Mouse (Mus musculus) megakaryocyte-erythroid progenitor cell, adult 5 weeks (primary cell): Measurements from ENCODE around the gene Myh6. TPM values are rescaled to one million over a fixed set of nuclear protein-coding genes. Genes with fewer than 3 reads are reported as not detected.

ENCODE experiments used
- polyA plus RNA-seq: library from polyadenylated mRNA; stranded (reverse); fragments of >175 nt; gene quantifications from 2 replicates; pipeline ENCODE4 v1.2.3, GENCODE M21; 2012

Myh6 gene
- polyA plus RNA-seq, result not detected in 2 replicates

DNA sequence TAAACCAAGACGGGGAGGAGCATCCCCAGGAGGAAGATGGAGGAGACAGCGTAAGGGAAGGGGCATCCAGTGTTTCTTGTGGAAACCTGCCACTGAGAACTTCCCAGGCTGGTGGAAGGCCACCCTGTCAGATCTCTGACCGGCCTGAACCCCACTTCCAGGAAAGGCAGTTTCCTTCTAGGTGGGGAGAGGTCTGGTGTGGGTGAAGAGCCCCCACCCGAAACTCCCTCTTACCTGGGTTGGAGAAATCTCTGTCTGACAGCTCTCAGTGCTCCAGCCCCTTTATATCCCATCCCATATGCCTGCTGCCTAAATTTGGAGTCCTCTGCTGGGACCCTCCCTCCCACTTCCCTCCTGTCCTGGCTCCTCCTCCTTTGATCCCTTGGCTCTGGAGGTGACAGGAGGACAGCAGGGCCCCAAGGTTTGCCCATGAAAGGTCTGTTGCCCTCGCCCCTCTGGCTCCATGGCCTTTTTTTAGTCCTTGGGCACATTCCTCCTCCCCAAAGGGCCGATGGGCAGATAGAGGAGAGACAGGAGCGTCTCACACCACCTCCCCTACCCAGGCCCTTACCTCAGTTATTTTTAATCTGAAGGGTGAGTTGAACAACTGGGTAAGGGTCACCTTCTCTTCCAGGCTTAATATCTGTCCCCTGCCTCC lies at the start of gene Myh6:
Gene Myh6, minus strand, starts transcription at position 608 of the 658 bp plus-strand sequence.

DNA sequence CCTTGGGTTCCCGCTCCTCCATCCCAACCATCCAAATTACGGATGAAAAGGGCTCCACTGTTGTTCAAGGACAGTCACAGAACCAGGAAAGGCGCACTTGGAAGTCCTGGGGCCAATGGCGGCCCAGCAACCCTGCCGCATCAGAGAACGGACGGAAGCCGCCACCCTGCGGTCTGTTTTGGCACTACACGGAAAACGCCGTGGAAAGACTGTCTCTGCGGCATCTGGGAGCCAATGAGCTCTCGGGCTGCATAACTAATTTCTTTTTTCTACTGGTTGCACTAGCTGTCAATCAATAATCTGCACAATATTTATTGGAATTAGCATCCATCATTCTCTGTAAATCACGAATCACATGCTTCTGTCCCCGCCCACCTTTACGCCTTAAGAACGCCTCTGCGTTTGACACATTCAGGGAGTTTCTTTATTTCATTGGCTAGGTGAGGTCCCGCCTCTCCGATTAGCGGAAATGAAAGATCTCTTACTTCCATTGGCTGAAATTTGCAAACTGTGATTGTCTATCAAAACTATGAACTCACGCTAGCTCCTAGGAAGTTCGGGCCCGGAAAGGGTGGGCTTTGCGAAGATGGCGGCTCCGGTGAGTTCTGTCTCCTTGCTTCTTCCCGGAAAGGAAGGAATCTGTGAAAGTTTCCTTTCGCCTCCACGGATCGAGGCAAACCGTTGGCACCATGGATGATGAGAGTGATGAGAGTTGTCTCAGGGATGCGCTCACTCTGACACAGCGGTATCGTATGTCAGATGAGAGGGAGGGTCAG lies 48.5 kb upstream of the Myh6 start, which contains the start of gene Ngdn:
Gene Ngdn, plus strand, starts transcription at position 464 of the 776 bp plus-strand sequence.

DNA sequence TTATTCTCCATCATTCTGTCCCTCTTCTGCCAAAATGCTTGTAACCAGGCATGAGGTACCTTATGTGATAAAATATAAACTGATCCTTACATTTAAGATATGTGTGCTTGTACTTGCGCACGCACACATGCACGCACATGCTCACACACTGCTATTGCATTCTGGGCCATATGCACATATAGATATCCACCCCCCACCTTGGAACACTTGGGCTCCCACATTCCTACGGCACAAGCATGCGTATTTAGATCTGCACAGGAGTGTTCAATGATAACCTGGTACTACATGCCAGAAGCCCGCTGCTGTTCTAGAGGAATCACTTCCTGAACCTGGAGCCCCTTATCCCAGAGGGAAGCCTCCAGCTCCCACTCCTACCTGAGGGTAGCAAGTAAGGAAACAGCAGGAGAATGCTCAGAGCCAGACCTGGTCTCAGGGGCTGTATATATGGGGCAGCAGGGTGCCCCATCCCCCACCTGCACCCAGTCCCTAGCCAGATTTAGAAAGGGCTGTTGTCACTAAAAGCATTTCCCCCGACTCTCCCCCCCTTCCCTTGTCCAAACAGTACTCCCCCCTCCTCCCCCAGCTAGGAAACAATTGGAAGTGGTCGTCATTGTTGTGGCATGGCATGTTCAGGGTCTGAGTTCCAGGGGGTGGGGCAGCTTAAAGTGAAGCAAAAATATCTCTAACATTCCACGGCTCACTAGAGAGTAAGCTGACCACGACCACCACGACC lies 27.6 kb upstream of the Myh6 start, which contains the start of gene Myh7:
Gene Myh7, minus strand, starts transcription at position 491 of the 733 bp plus-strand sequence.

DNA sequence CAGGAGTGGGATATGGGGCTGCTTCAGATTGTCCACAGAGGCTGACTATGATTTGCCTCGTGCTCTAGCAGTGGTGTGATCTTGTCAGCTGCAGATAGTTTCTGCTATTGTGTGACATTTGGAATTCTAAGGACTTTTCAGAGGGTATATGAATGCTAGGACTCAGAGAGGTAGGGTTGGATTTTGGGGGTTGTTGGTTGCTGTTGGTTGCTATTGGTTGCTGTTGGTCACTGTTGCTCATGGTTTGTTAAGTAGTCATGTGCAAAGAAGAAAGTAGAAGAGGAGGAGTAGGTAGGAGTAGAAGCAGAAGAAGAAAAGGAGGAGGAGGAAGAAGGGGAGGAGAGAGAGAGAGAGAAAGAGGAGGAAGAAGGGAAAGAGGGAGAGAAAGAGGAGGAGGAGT lies 9.9 kb upstream of the Myh6 start, which contains the start of gene Gm17428:
Gene Gm17428, plus strand, starts transcription at position 301 of the 400 bp plus-strand sequence.

GRCm38 (mm10) chr14:54935904-54936830 lies 30.6 kb downstream of the Myh6 start, which contains the start of gene Cmtm5:
Gene Cmtm5, plus strand, starts transcription at chr14:54936261.

DNA sequence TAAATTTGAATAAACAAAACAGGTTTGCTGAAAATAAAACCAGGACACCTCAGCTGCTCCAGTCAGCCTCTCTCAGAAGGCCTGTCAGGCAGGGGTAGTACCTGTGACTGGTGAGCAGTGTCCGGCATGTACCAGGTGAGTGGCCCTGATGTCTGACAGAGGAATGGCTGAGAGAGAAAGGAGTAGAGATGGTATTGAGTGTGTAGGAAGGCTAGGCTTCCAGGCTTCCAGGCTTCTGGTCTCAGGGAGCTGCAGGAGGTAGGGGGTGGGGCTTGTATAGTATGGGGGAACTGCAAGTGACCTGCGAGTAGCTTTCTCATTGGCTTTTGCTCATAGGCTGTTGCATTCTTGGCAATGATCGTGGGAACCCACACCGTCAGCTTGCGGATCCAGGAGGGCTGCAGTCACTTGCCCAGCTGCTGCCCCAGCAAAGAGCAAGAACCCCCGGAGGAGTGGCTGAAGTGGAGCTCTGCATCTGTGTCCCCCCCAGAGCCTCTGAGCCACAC lies 34.0 kb downstream of the Myh6 start, which contains the start of gene Il25:
Gene Il25, plus strand, starts transcription at position 51 of the 506 bp plus-strand sequence.

DNA sequence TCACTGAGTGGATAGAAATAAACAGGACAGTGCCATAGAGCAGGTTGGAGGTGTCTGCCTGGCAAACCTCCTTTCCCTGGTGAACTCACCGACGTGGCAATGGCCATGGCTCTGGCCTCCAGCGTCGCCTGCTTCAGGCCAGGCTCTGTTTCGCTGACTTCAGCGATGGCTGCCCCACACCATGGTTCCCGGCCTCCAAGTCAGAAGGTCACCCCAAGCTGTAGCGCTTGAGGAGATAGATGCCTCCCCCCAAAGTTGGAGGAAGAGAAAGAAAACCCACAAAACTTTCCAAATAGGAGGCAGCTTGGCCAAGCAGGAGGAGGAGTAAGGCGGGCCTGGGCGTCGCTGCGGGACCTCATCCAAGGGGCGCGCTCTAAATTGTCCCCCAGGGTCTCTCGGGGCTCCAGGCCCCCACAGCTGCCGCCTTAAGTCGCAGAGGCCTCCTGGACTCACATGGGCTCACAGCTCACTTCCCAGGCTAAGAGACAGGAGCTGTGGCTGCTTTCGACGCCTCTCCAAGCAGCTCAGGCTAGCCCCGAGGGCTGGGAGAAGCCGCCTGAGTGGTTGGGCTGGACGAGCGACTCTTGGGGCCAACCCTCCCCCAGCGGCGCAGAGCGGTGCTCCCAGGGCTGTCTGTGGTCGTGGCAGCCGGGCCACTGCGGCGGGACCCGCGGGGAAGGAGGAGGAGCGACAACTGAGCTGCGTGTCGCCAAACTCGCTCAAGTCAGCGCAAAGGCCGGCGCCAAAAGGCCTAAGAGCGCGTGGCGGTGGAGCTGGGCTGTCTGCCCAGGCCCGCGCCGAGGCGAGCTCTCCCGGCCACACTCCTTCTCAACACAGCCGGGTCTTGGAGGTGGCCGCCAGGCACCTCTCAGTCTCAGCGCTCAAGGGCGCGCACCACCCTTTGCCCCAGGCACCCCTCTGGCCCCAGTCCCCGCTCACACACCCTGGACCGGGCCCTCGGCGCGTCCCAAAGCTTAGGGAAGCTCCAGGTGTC lies 41.1 kb downstream of the Myh6 start, which contains the start of gene Efs:
Gene Efs, minus strand, starts transcription at position 778 of the 994 bp plus-strand sequence.

GRCm38 (mm10) chr14:54912886-54913285 lies 53.8 kb downstream of the Myh6 start, which contains the start of gene Slc22a17:
Gene Slc22a17, minus strand, starts transcription at chr14:54913132.

GRCm38 (mm10) chr14:54892200-54892599 lies 74.5 kb downstream of the Myh6 start, which contains the start of gene Pabpn1:
Gene Pabpn1, plus strand, starts transcription at chr14:54892500.

Other genes starting within 250 kb of the Myh6 start
- 4.6 and 7.5 TPM in 2 replicates for gene Slc7a8, start 185.0 kb downstream of the Myh6 start, polyA plus RNA-seq
- gene Rnf212b, start 152.8 kb downstream of the Myh6 start, polyA plus RNA-seq, result not detected in 2 replicates
- 2.0 and 2.2 TPM in 2 replicates for gene Homez, start 96.0 kb downstream of the Myh6 start, polyA plus RNA-seq
- 8.8 and 12.7 TPM in 2 replicates for gene Ppp1r3e, start 89.4 kb downstream of the Myh6 start, polyA plus RNA-seq
- gene Bcl2l2, start 83.5 kb downstream of the Myh6 start, polyA plus RNA-seq, result 25.6 and 34.5 TPM in 2 replicates
- gene Gm20521, start 83.5 kb downstream of the Myh6 start, polyA plus RNA-seq, result 0.82 and 5.2 TPM in 2 replicates
- gene Pabpn1, start 74.4 kb downstream of the Myh6 start, polyA plus RNA-seq, result 282 and 412 TPM in 2 replicates
- gene Slc22a17, start 53.8 kb downstream of the Myh6 start, polyA plus RNA-seq, result 6.5 and 12.9 TPM in 2 replicates
- gene Efs, start 40.8 kb downstream of the Myh6 start, polyA plus RNA-seq, result 0.08 TPM in 1 of 2 replicates, not detected in the other
- not detected in 2 replicates for gene Il25, start 34.2 kb downstream of the Myh6 start, polyA plus RNA-seq
- not detected in 2 replicates for gene Cmtm5, start 30.7 kb downstream of the Myh6 start, polyA plus RNA-seq
- gene Gm17428, start 10.0 kb upstream of the Myh6 start, polyA plus RNA-seq, result not detected in 2 replicates
- gene Myh7, start 27.7 kb upstream of the Myh6 start, polyA plus RNA-seq, result not detected in 2 replicates
- gene Ngdn, start 48.5 kb upstream of the Myh6 start, polyA plus RNA-seq, result 41.1 and 54.2 TPM in 2 replicates
- gene Zfhx2, start 125.4 kb upstream of the Myh6 start, polyA plus RNA-seq, result 7.3 and 10.8 TPM in 2 replicates
- gene Thtpa, start 127.9 kb upstream of the Myh6 start, polyA plus RNA-seq, result 2.0 and 2.5 TPM in 2 replicates
- gene Ap1g2, start 139.7 kb upstream of the Myh6 start, polyA plus RNA-seq, result 19.5 and 24.1 TPM in 2 replicates
- 0.10 and 0.16 TPM in 2 replicates for gene Jph4, start 150.0 kb upstream of the Myh6 start, polyA plus RNA-seq